ENCODE assay signal across 17 mouse cellular contexts in the genomic region with DNA sequence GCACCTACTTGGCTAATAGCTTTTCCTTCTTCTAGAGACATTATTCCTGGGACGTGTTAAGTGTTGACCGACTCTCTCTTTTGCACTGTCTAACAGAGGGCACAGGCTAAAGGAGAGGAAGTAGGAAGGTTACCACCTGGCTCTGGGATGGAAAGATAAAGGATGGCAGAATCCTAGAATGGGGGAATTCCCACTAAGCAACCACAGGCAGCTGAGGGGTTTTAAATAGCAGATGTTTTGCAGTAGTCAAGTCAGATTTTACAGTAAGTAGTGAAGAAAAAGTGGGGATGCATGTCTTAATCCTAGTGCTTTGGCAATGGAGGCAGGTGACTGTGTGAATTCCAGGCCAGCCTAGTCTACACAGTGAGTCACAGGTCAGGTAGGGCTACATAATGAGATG.
DNase-seq lines count a peak whose midpoint lies in the region; ATAC-seq and TF ChIP-seq lines count a peak whose summit lies in the region.
"Had no signal": no experiment of that assay in that cellular context is flagged by ENCODE, and none has a peak within 500 bp of the region (broad histone marks: within the 10 kb centered on the region; RNA-seq: fewer than 3 reads in every experiment).

No protein-coding gene starts in this region.

- no peaks in the 10 kb centered on the region for H3K9me3 ChIP-seq in midbrain, embryonic 15.5 days
- no peaks in the 10 kb centered on the region for H3K9me3 ChIP-seq in midbrain, embryonic 13.5 days
- no peaks in the 10 kb centered on the region for H3K9me3 ChIP-seq in CH12.LX (replicated peaks; ENCODE audit: low read length)
- H3K9me3 ChIP-seq: forebrain, embryonic 10.5 days; forebrain, embryonic 13.5 days; hindbrain, embryonic 12.5 days had no signal

- no peak for DNase-seq in layer of hippocampus, adult 2 months (ENCODE audit: low spot score in 2 of 2)
- DNase-seq in layer of hippocampus, postnatal 10 days (ENCODE audit: low spot score in 2 of 2), result no peak
- DNase-seq in CH12.LX (ENCODE audit: extremely low read depth) (peak; percentile 39), Patski (ENCODE audit: low read depth, low spot score) (peak; percentile 73)
- DNase-seq: adrenal gland, postnatal 10 days; adrenal gland, postnatal 36 days; cerebellum, adult 18-20 months; gastrocnemius, postnatal 10 days; heart, adult 11 months had no signal

- H3K79me2 ChIP-seq in CH12.LX (replicated peaks; ENCODE audit: control insufficient read depth, extremely low read depth, insufficient read depth, poor library complexity, severe bottlenecking), result no peaks in the 10 kb centered on the region

- POLR2A ChIA-PET in Patski (lab: Charles Lee), result interaction anchor here (0.6 kb wide), 1 partner anchor 56 kb away, joined by 3 read pairs; no protein-coding TSS in a partner anchor

- ATAC-seq in midbrain, embryonic 15.5 days (replicated peaks), result no peak
- ATAC-seq in midbrain, embryonic 13.5 days, result no peak
- ATAC-seq in Patski, result peak; percentile 28
- ATAC-seq: CD4-positive, CD25-positive, alpha-beta regulatory T cell, adult 4 months; forebrain, embryonic 13.5 days; forebrain, embryonic 16.5 days had no signal

- H3K27me3 ChIP-seq in midbrain, embryonic 15.5 days (replicated peaks), result no peaks in the 10 kb centered on the region
- no peaks in the 10 kb centered on the region for H3K27me3 ChIP-seq in midbrain, embryonic 13.5 days
- H3K27me3 ChIP-seq in CH12.LX (replicated peaks) (no peaks in the 10 kb centered on the region), Patski (no peaks in the 10 kb centered on the region)
- H3K27me3 ChIP-seq: forebrain, embryonic 13.5 days; hindbrain, embryonic 12.5 days had no signal

- no peak for TF ChIP-seq RAD21 in CH12.LX (IDR thresholded peaks at IDR 0.05; ENCODE audit: low read depth, low read length)

- no peaks in the 10 kb centered on the region; the same call in 1 of the 2 replicates for H3K36me3 ChIP-seq in midbrain, embryonic 15.5 days (replicated peaks)
- H3K36me3 ChIP-seq in midbrain, embryonic 13.5 days, result no peaks in the 10 kb centered on the region
- H3K36me3 ChIP-seq in CH12.LX (replicated peaks in 1 of 2; ENCODE audit: control insufficient read depth in 1 of 2, insufficient read depth in 1 of 2, low read length in 1 of 2), result no peaks in the 10 kb centered on the region
- H3K36me3 ChIP-seq: forebrain, embryonic 10.5 days; hindbrain, embryonic 12.5 days had no signal

- dilution Hi-C loops in CH12.LX (cut with MboI; ENCODE audit: extremely low pct_ligation_motif_present, extremely low pct_unique_long_range_greater_than_20kb, low sequenced_read_pairs), result no loop called here

- peak; percentile 79; the same call in 1 of the 2 replicates for TF ChIP-seq EP300 in CH12.LX (IDR thresholded peaks at IDR 0.05; ENCODE audit: low read length)

- WGBS in midbrain, embryonic 15.5 days, result 91% methylated on average over 2 of the region's 2 CpGs
- 90% methylated on average over 2 of the region's 2 CpGs for WGBS in midbrain, embryonic 13.5 days

- peak overlapping the region; percentile 28; the same call in 1 of the 2 replicates for H3K27ac ChIP-seq in layer of hippocampus, adult 2 months
- H3K27ac ChIP-seq in midbrain, embryonic 15.5 days, result 0 out of 2 replicates have a peak overlapping the region, but pooled peaks have one; percentile 34
- no peak overlapping the region for H3K27ac ChIP-seq in midbrain, embryonic 13.5 days
- no peak overlapping the region for H3K27ac ChIP-seq in CH12.LX (ENCODE audit: insufficient read depth, low read depth)
- H3K27ac ChIP-seq: forebrain, embryonic 10.5 days; forebrain, embryonic 13.5 days; hindbrain, embryonic 12.5 days had no signal

- CTCF ChIA-PET in Patski (lab: Charles Lee), result interaction anchor here (0.7 to 1.2 kb wide), 6 partner anchors 10 to 77 kb away, joined by 3 to 4 read pairs (median 3); no protein-coding TSS in a partner anchor

- no peak for TF ChIP-seq POLR2A in CH12.LX (IDR thresholded peaks at IDR 0.05; ENCODE audit: low read depth, low read length)

- in situ Hi-C loops in CH12.LX (cut with MboI; ENCODE audit: low pct_ligation_motif_present, low pct_unique_long_range_greater_than_20kb, low sequenced_read_pairs), result no loop called here
- in situ Hi-C loops in Patski (cut with MboI; ENCODE audit: low pct_unique_long_range_greater_than_20kb), result no loop called here

- no peak overlapping the region for H3K9ac ChIP-seq in midbrain, embryonic 15.5 days
- H3K9ac ChIP-seq in midbrain, embryonic 13.5 days (replicated peaks), result no peak overlapping the region
- H3K9ac ChIP-seq in CH12.LX (ENCODE audit: insufficient read depth, low read depth), result no peak overlapping the region
- H3K9ac ChIP-seq: forebrain, embryonic 13.5 days; hindbrain, embryonic 12.5 days had no signal

- TF ChIP-seq CTCF in layer of hippocampus, adult 2 months (conservative IDR thresholded peaks at IDR 0.05), result no peak
- TF ChIP-seq CTCF in CH12.LX (conservative IDR thresholded peaks at IDR 0.05 in 1 of 2, IDR thresholded peaks at IDR 0.05 in 1 of 2; ENCODE audit: low read depth in 2 of 2, low read length in 2 of 2) (no peak), Patski (IDR thresholded peaks at IDR 0.05) (no peak)

- H3K4me2 ChIP-seq in midbrain, embryonic 15.5 days, result no peak overlapping the region
- no peak overlapping the region for H3K4me2 ChIP-seq in midbrain, embryonic 13.5 days (replicated peaks)
- H3K4me2 ChIP-seq in CH12.LX (ENCODE audit: insufficient read depth, low read depth, poor library complexity, severe bottlenecking), result peak overlapping the region; percentile 16; the same call in 1 of the 2 replicates
- H3K4me2 ChIP-seq: forebrain, embryonic 13.5 days; heart, embryonic 11.5 days; hindbrain, embryonic 12.5 days had no signal

- H3K4me3 ChIP-seq in layer of hippocampus, adult 2 months, result no peak overlapping the region
- H3K4me3 ChIP-seq in midbrain, embryonic 15.5 days, result no peak overlapping the region
- H3K4me3 ChIP-seq in midbrain, embryonic 13.5 days (replicated peaks), result no peak overlapping the region
- no peak overlapping the region for H3K4me3 ChIP-seq in CH12.LX (replicated peaks in 1 of 3; ENCODE audit: low read depth in 2 of 3, low read length in 2 of 3, poor library complexity in 1 of 3)
- H3K4me3 ChIP-seq: forebrain, embryonic 10.5 days; forebrain, embryonic 13.5 days; hindbrain, embryonic 12.5 days had no signal

- H3K4me1 ChIP-seq in midbrain, embryonic 15.5 days, result 0 out of 2 replicates have a peak, but pooled peaks cover 3% of the 10 kb centered on the region
- H3K4me1 ChIP-seq in midbrain, embryonic 13.5 days (replicated peaks), result 0 out of 2 replicates have a peak, but pooled peaks cover 7% of the 10 kb centered on the region
- peaks cover 13 to 43% of the 10 kb centered on the region in 2 experiments for H3K4me1 ChIP-seq in CH12.LX (ENCODE audit: control insufficient read depth in 1 of 2, insufficient read depth in 2 of 2)
- H3K4me1 ChIP-seq: forebrain, embryonic 10.5 days; forebrain, embryonic 13.5 days; hindbrain, embryonic 12.5 days had no signal

TF ChIP-seq in CH12.LX, 34 proteins besides CTCF, POLR2A, EP300 and RAD21:
- TF ChIP-seq NELFE (IDR thresholded peaks at IDR 0.05; ENCODE audit: low read depth, low read length), result no peak
- no peak for TF ChIP-seq USF2 (conservative IDR thresholded peaks at IDR 0.05; ENCODE audit: low read depth, low read length)
- TF ChIP-seq TCF12 (IDR thresholded peaks at IDR 0.05; ENCODE audit: low read depth, low read length), result peak; percentile 82
- TF ChIP-seq ZC3H11A (IDR thresholded peaks at IDR 0.05; ENCODE audit: low read depth, low read length), result no peak
- TF ChIP-seq KAT2A (IDR thresholded peaks at IDR 0.05; ENCODE audit: insufficient replicate concordance, low read length), result no peak
- no peak for TF ChIP-seq CHD1 (IDR thresholded peaks at IDR 0.05; ENCODE audit: low read depth, low read length)
- peak; percentile 23; the same call in 1 of the 2 replicates for TF ChIP-seq MAX (IDR thresholded peaks at IDR 0.05; ENCODE audit: low read length)
- TF ChIP-seq E2F4 (IDR thresholded peaks at IDR 0.05; ENCODE audit: insufficient replicate concordance, low read depth, low read length), result no peak
- TF ChIP-seq GABPA (IDR thresholded peaks at IDR 0.05; ENCODE audit: insufficient replicate concordance, low read depth, low read length), result no peak
- peak; percentile 59 for TF ChIP-seq BHLHE40 (IDR thresholded peaks at IDR 0.05; ENCODE audit: low read depth, low read length)
- TF ChIP-seq MYC (IDR thresholded peaks at IDR 0.05; ENCODE audit: low read depth, low read length), result 0 out of 2 replicates have a peak, but pooled peaks have one; percentile 21
- no peak for TF ChIP-seq USF1 (IDR thresholded peaks at IDR 0.05; ENCODE audit: low read depth, low read length)
- no peak for TF ChIP-seq ZMIZ1 (IDR thresholded peaks at IDR 0.05; ENCODE audit: low read depth, low read length)
- peak; percentile 38; the same call in 1 of the 2 replicates for TF ChIP-seq SIN3A (IDR thresholded peaks at IDR 0.05; ENCODE audit: low read length)
- peak; percentile 43; the same call in 1 of the 2 replicates for TF ChIP-seq IRF4 (IDR thresholded peaks at IDR 0.05; ENCODE audit: low read depth, low read length)
- no peak for TF ChIP-seq MAZ (IDR thresholded peaks at IDR 0.05; ENCODE audit: low read depth, low read length)
- TF ChIP-seq RCOR1 (conservative IDR thresholded peaks at IDR 0.05; ENCODE audit: low read depth, low read length), result 0 out of 2 replicates have a peak, but pooled peaks have one; percentile 48
- peak; percentile 51 for TF ChIP-seq ETS1 (conservative IDR thresholded peaks at IDR 0.05; ENCODE audit: low read depth, low read length)
- TF ChIP-seq NRF1 (IDR thresholded peaks at IDR 0.05; ENCODE audit: low read depth, low read length), result no peak
- TF ChIP-seq ELF1 (IDR thresholded peaks at IDR 0.05; ENCODE audit: low read depth, low read length), result no peak
- 0 out of 2 replicates have a peak, but pooled peaks have one; percentile 42 for TF ChIP-seq MAFK (IDR thresholded peaks at IDR 0.05; ENCODE audit: insufficient replicate concordance, low read length)
- peak; percentile 34; the same call in 1 of the 2 replicates for TF ChIP-seq MEF2A (IDR thresholded peaks at IDR 0.05; ENCODE audit: borderline replicate concordance, low read depth, low read length)
- TF ChIP-seq CHD2 (IDR thresholded peaks at IDR 0.05; ENCODE audit: low read length), result 0 out of 2 replicates have a peak, but pooled peaks have one; percentile 11

Comparison
In these comparisons a context has a peak if more than half of its experiments do, and no peak if none do; other contexts are left out.
1. H3K27ac ChIP-seq: peak in layer of hippocampus, adult 2 months (single experiment) and midbrain, embryonic 15.5 days (single experiment); none in midbrain, embryonic 13.5 days (single experiment) and CH12.LX (single experiment).
2. DNase-seq: peak in CH12.LX (single experiment) and Patski (single experiment); none in layer of hippocampus, adult 2 months (0 of 2) and layer of hippocampus, postnatal 10 days (0 of 2).